Mouse (Mus musculus) right cerebral cortex, postnatal 10 days (tissue): Measurements from ENCODE around the gene Elp4.

Source experiments
- DNase-seq, 2 experiments: peaks; one replicate each; pipeline ENCODE4 v3.0.0; 2021; ENCODE audit warnings: low spot score in 2 of 2

Gene Elp4

DNA sequence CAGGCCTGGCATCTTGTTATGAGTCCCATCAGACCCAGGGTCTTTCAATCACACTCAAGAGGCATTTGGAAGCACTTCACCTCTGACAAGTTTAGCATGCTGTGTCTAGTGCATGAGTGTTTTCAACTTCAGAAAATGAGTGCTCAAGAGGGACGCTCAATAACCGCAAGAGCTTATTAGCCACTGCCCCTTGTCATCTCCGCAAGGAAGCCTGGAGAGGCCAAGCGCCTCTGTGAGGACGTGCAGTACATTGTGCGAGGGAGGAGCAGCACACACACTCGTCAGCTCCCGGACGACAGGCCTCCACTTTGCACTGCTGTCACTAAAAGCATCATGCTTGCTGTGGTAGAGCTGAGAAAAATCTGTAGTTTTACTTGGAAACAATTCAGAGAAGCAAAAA is 177.7 kb downstream of the Elp4 start:
- DNase-seq: no peak

DNA sequence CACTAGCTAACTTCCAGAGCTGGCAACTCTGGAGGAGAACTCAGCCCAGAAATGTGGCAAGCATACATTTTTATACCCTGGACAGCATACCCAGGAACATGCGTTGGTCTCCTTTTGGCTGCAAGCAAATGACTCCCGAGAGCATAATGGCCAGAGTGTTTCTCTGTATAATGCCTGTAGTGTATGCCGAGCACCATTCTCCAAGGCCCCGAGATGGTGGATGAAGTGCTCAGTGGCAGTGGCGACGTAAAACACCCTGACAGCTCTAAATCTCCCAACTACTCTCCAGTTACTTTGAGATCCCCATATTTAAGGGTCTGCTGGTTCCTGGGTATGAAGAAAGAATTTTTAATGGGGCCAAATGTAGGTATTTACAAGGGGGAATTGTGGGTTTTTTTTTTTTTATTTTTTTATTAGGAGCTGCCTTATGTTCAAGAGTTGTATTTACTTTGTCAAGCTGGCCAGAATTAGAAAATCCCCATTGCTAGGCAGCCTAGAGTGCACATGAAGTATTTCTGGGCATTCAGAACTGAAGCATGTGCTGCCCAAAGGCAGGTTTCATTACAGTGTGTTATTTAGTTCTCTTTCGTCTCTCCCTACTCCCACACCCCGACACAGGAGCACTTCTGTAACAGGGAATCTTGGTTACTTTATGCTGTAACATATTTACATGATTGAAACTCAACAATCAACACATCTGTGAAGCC is 188.8 kb downstream of the Elp4 start:
- peak in 1 of 2 experiments; percentile 33 for DNase-seq

DNA sequence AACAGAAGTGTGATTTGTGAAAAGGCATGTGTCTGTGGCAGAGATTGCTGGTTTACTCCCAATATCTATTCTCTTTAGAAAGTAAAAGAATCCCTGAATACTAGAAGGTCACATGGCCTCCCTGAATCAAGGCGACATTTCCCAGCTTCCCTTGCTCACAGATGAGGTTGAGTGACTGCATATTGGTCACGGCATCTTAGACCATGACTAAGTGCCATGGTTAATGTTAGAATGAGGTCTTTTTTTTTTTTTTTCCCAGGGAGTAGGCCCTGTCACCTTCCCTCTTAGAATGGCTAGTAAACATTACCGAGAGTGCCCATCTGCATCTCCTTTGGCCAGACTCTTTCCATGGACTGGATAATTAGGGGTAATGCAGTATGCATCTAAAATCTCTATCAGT is 193.9 kb downstream of the Elp4 start:
- no peak for DNase-seq

DNA sequence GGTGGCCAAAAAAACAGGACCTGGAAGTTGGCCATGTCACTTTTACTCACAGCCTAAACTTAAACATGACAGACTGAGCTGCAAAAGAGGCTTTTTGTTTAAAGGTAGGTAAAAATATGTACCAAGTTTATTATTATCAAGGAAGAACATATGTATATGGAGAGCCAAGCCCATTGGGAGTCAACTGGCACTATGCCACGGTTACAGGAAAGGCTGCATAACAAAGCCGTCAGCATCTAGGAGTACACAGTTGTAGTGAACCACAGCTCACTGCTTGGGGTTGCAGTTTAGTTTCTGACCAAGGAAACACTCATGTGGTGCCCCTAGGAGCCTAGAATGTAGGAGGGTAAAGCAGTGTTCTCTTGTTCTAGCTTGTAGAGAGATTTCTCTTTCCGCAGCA is 195.2 kb downstream of the Elp4 start:
- DNase-seq: no peak

DNA sequence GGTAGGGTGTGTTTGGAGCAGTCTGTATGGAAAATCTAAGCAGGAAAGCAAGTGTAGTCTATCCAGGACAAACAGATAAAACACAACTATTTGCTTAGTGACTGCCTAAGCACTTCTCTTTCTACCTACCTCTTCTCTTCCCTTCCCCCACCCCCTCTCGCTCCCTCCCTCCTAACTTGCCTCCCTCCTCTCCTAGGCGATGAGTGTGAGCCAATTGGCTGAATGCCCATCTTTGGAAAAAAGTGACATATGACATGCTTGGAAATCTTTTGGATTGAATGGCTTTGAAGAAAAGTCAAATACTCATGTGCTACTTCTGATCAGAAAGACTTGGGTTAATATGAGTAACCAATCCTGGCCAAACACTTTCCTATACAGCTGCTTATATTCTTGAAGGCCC is 199.0 kb downstream of the Elp4 start:
- DNase-seq: no peak

DNA sequence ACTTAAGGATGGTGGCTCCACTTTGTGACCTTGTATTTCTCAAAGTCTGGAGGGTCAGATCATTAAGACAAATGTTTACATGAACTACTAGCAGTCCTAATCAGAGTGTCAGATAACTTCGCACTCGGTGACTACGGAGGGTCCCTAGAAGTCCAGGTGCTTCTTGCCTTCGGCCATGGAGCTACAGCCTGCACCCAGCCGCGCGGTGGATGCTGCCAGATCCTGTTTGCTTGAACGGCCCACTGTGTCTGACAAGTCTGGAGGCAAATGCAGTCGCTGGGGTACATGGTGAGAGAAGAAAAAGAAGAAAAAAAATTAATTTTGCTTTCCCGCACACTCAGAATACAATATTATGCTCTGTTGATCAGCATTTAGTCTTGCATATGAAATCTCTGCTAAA is 201.8 kb downstream of the Elp4 start:
- DNase-seq: no peak

DNA sequence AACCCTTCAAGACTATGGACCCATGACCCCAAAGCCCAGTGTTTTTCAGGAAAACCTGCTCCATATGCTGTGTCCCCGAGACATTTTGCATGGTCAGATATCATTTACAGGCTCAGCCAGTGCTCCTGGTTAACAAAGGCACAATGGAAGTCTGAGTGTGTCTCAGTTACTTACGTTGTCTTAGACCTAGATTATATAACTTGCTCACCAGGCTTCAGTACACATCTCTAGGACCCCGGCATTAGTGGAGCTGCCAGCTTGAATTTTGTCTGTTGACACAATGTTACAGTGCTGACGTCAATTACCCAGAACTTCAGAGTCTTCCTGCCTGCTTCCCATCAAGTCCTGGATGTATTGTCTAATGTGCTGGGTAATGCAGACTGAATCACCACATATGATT is 202.6 kb downstream of the Elp4 start:
- DNase-seq: no peak

DNA sequence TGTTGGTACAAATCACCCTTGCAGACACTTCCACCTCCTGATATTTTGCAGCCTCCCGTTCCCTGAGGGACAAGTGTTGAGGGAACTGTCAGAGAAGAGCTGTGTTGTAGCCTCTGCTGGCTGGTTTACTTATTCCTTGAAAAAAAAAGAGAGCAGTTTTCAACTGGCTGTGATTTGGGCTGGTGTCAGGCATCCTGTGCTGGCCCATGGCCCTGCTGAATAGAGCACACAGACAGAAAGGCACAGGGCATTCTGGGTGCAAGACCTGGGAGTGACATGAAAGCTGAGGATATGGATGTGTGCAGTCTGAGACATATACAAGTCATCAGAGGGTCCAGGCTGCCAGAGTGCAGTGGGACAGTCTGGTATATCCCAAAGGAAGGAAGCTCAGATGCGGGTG is 205.7 kb downstream of the Elp4 start:
- no peak for DNase-seq

DNA sequence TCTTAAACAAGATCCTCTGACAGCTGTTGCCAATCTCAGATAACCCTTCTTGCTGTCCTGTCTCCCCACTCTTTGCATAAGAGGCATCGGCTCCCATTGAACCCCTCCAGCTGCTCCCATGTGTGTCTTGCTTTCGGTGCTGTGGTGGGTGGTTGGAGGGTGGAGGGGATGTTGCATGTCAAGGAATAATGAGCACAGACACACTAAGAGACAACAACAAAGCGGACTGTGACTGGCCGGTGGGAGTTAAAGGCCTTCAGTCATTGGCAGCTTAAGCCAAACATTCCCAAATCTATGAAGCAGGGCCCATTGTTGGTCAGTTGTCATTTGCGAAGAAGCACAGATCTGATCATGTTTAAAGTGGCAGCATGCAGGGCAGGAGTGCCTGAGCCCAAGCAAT is 206.6 kb downstream of the Elp4 start:
- no peak for DNase-seq

DNA sequence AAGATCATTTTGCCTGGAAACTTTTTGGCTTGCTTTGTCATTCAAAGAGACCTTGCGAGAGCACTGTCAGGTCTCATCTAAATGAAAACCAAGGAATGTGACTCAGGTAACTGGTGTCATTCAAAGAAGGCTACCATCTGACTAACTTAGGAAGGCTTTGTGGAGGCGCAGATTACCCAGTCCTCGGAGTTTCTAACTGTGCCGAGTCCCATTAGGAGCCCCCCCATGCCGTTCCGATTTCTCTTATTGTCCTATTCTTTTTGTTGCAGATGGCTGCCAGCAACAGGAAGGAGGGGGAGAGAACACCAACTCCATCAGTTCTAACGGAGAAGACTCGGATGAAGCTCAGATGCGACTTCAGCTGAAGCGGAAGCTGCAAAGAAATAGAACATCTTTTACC is 213.1 kb downstream of the Elp4 start:
- DNase-seq: no peak

DNA sequence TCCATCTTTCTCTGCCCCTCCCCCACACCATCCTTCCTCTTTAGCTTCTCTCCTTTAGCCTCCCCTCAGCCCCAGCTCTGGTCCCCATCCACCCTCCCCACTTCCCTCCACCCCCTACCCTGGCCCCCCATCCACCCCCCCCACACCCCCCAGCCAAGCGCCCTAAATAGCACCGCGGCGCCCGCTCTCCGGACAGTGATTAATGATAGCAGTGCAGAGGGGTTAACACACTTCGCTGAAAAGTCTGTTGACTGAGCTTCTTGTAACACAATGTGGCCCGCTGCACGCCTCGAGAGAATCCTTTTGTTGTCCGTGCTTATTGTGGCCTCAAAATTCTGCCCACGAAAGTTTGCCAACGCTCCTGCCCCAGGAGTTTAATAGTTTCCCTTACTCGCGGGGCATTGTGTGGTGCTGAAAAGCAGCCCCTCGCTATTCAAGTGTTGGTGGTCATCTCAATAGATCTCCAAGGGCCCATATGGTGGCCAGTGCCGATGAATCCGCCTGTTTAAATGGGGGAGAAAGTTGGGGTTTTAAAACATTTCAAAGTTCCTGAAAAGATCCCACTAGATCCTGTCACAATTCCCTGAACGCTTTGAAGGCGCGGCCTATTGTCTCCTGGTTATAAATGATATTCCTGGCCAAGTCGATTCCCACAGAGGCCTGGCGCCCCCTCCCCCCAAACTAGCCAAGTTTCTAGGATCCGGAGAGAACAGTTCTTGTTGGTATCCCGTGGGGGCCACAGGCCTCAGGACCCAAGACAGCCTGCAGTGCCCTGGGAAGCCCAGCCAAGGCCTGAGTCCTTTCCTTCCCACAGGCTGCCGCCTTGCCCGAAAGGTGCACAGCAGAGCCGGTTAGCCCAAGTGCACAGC is 214.4 kb downstream of the Elp4 start:
- peak in 1 of 2 experiments; percentile 54 for DNase-seq

DNA sequence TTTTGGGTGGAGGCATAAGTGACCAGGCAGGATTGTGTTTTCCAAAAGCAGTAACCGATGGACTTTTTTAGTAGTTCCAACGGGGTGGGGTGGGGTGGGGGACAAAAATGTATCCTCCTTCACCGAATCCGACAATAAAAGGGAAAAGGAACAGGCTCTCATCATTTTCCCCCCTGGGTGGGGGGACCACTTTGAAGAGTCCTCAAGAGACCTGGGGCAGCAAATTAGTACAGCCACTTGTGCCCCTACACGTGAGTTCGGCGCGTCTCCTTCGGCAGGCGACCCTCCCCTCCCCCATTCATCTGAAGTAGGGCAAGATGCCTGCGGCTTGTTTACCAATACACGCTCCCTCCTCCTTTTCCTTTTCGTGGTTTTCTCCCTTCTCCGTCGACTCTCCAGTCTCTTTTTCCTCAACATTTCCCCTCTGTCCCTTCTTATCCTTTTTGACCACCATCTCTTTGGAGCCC is 215.0 kb downstream of the Elp4 start:
- no peak for DNase-seq

DNA sequence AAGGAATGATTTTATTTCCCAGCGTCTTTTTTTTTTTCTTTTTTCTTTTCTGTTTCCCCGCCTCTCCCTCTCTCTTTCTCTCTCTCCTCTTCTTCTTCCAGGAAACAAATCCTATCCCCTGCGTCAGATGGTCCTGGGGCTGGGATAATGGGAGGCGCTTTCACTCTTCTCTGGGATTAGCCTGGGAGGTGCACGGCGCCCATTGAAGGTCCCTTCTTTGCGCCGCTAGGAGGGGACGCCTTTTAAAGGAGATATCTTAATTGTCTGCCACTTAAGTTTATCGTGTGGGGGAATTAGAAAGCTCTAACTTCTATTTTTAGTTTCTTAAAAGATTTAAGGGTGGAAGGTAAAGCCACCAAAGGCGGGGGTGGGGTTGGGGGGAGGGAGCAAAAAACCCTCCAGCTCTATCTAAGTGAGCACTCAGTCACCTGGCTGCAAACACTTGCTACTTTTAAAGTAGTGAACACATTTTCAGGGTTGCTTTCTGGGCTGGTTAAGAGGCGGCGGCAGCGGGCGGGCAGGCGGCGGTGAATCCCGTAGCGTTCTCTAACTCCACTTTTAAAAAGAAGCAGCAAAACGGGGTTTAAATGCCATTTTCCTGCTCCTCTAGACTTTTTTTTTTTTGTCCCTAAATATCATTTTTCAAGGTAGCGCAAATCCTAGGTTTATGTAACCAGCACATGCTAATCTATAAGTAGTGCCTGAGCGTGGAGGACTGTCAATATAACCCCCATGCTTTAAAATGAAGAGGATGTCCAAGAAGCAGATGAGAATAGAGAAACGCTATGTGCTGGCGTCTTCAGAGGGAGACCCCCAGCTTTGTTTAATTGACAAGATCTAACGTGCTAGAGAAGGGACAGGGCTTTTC is 215.7 kb downstream of the Elp4 start:
- no peak for DNase-seq

DNA sequence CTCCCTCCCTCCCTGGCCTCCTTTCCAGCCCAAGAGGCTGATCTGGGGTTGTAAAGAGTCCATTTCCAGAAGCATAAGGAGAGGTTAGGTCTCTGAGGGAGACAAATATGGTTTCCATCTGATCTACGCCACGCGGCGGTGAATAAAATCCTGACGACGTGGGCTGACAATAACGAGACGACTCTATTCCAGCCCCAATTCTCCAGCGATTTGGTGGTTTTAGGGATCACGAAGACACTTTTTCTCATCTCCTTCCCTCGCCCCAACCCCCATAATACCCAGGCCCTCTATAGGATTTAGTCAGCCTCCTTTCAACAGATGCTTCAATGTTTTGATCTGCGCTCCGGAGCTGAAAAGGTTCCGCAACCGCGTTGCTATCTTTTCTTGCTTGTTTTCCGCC is 216.4 kb downstream of the Elp4 start:
- no peak for DNase-seq

DNA sequence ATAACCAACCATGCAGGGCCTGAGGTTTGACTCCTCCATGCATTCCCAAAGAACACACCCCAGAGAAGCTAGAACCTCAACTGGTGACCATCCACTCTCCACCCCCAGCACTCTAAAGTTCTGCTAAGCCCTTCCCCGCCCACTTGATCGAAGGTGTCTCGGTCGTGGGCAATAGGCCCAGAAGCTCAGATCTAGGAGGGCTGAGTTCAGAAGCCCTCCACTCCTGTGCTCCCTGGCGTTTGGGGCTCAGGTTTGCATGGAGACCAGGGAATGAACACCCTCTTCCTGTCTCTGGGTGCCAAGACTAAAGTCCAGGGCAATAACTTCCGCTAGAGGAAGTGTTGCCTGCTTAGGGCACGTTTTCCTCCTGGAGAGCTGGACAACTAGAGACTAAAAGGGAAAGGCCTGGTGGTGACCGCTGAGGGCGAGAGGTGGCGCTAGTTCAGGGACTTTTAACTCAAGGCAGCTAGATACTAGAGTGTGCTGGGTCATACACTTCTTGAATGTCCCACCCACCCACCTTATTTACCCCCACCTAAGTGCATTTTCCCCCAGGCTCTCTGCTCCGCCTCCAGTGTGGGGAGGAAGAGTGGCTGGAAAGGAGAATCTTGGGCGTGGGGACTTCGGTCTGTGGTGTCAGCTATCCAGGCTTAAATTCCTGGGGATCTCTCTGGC is 216.9 kb downstream of the Elp4 start:
- DNase-seq: peak in 1 of 2 experiments; percentile 56

DNA sequence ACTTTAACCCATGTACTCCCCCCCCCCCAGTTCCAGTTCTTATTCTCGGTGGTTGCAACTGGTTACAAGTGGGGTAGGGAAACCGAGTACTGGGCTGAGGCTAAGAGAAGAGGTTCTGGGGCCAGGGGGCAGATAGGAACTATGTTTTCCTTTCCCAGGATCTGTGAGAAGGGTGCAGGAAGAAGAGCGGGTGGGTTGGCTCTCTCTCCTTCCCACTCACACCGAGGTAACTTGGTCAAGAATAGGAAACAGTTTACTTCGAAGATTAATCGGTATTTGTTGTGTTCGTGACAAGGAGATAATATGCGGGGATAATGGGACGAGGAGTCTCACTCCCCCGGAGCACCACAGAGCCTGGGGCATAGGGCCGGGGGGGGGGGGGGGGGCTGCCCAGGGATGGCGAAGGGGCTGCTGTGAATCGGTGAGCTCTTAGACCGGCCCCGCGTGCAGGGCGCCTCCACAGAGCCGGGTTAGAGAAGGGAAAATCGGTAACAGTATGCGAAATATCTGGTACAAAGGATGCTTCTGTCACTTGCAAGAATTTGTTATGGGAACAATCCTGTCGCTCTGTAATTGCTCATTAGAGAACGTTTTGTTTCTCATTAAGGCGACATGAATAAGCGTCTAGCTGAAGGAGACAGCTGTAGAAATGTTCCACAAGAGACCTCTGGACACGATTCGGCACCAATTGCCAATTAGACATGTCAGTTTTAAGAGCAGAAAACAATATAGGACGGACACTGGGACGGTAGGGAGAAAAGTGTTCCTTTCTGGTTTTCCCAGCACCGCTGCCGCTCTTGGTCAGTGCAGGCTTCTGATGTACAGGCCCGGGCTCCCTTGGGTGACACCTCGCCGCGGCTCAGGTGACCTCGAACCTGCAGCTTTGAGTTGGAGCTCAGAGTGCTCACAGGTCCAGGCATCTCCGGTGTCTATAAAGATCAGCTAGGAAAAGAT is 217.7 kb downstream of the Elp4 start:
- no peak for DNase-seq

DNA sequence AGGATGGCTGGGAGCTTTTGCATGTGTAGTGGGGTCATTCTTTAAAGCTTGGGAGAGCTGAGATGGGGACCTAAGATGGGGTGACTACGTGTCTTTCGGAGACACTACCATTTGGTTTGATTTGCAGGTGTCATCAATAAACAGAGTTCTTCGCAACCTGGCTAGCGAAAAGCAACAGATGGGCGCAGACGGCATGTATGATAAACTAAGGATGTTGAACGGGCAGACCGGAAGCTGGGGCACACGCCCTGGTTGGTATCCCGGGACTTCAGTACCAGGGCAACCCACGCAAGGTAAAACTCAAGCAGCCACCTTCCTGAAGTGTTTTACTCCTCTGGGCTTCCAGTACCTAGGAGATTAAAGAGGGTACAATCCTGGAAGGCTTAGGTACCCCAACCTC is 218.7 kb downstream of the Elp4 start:
- no peak for DNase-seq

DNA sequence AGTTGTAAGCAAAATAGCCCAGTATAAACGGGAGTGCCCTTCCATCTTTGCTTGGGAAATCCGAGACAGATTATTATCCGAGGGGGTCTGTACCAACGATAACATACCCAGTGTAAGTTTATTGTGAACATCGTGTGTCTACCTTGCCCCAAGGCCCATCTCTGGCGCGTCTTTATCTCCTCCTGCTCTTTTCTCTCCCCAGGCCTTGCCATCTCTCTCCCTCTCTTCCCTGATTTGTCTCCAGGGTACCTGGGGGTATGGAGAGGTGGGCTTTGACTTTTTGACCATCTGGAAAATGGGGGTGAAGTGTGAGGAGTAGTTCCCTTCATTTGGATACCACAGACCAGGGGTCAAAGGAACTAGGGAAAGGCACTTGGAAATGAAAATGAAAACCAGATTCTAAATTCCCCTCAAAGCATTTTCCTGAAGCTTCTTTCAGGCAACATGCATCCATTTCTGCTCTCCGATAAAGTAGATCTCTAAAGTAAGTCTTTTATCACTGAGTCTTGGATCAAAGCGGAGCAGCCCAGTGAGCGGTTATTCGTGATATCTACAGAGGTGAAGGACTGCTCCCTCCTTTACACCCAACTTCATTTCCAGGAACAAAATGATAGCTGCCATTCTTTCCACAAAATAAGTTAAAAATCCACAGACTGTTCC is 219.2 kb downstream of the Elp4 start:
- DNase-seq: no peak

DNA sequence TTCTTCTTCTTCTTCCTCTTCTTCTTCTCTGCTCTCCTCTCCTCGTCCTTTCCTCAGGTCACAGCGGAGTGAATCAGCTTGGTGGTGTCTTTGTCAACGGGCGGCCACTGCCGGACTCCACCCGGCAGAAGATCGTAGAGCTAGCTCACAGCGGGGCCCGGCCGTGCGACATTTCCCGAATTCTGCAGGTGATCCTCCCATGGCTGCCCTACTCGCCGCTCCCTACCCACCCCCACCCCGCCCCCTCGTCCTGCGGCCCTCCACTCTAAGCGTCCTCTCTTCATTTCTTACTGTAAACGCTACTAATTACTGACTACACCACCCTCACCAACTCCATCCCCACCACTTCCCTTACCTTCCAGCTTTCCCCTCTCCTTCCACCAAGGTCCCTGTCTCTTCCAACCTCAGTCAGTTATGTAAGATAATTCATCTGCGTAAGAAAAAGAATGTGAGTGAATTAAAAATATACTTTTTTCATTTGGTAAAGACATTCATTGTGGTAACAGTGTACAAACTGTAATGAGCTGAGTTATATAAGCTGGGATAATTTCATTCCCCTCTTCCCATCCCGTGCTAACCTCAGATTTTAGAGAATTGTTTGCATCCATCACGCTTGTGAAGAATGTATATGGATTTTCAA is 220.5 kb downstream of the Elp4 start:
- DNase-seq: no peak
